Mouse (Mus musculus): ENCODE results near the gene Arf1. TPM values are rescaled to one million over a fixed set of nuclear protein-coding genes. Genes with fewer than 3 reads are reported as not detected.

Arf1 gene
- polyA plus RNA-seq, 1 experiment: 566 TPM

DNA sequence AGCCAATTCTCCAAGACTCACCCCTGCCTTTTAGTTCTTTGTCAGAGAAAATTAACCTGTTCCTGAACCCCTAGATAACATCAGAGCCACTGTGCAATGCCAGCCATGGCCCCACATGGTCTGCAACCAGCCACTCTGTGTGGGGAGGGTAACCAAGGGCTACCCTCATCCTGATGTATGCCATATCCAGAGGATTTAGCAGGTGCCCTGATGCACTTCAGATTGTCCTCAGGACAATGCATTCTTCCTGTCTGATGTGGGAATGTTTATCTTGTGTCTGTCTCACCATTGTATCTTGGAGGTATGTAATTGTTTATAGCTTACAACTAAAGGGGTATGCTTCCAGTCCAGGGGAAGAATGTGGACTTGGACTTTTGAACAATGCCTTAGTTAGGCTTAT, 31.8 kb downstream of the Arf1 start:
- Histone ChIP-seq H3K4me3 (replicated peaks; ENCODE audit: extremely low read depth, low read depth, low read length) (no peak overlapping the region), H3K4me1 (ENCODE audit: control insufficient read depth, insufficient read depth, low read length) (peaks cover 9% of the 10 kb centered on the region; the same call in 1 of the 2 replicates)
- DNase-seq: no peak
- TF ChIP-seq POLR2A (IDR thresholded peaks at IDR 0.05; ENCODE audit: borderline replicate concordance, extremely low read depth, low read depth, low read length): 0 out of 2 replicates have a peak, but pooled peaks have one; percentile 5
- TF ChIP-seq CTCF (IDR thresholded peaks at IDR 0.05; ENCODE audit: insufficient read depth, low read length): no peak

DNA sequence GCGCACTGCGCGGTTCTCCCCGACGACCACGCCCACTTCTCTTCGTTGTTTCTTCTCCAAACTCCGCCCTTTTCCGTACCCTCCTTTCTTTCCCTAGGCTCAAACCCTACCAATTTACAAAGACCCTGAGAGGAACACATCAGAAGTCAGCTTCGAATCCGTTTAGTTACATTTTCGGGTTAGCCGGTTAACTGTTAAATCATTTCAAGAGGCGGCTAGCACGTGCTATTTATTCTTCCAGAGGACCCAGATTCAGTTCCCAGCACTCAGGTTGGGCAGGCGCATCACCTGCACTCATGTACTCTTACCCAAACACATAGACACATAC, 36.0 kb downstream of the Arf1 start, which contains the start of gene Guk1:
Gene Guk1, minus strand, starts transcription at position 154 of the 328 bp plus-strand sequence.
- WGBS: 4% methylated on average over 16 of the region's 16 CpGs
- no peak for DNase-seq
- TF ChIP-seq POLR2A (IDR thresholded peaks at IDR 0.05; ENCODE audit: borderline replicate concordance, extremely low read depth, low read depth, low read length) (no peak), CTCF (IDR thresholded peaks at IDR 0.05; ENCODE audit: insufficient read depth, low read length) (no peak)
- Histone ChIP-seq H3K4me1 (ENCODE audit: control insufficient read depth, insufficient read depth, low read length) (peaks cover 8% of the 10 kb centered on the region), H3K4me3 (replicated peaks; ENCODE audit: extremely low read depth, low read depth, low read length) (peak within 1 kb of the TSS; percentile 87)

DNA sequence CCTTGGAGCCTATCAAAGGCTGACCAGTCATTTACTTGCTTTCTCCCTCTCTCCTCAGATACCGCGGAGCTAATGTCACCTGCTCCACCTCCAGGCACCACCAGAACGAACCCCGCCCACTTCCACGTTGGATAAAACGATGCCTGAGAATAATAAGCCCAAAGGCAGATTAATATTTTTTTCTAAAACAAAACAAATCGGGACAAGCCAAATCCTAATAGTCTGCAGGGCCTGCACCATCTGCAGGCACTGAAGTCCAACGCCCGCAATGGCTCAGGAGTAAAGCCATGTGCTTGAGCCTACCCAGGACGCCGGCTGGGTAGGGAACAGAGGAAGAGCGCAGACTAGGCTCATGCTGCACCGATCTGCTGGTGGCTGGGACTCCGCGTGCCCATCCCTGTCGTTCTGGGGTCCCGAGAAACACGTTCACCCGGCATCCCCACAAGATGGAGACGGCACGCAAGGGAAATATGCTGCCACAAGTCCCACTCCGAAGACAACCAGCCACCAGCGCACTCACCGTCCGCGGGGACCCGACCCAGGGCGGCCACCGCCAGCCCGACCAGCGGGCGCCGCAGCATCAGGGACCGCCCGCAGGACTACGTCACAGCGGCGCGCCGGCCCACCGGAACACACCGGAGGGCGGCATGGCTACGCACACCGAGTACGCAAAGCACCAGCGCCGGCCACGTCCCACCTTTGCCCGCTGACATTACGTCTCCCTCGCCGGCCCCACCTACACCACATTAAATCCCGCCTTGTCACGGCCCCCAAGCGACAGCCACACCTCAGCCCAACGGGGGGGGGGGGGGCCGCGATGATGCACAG, 36.6 kb downstream of the Arf1 start:
- peak overlapping the region; percentile 87 for H3K4me3 ChIP-seq (replicated peaks; ENCODE audit: extremely low read depth, low read depth, low read length)
- under 1% methylated on average over 59 of the region's 59 CpGs for WGBS
- TF ChIP-seq CTCF (IDR thresholded peaks at IDR 0.05; ENCODE audit: insufficient read depth, low read length) (no peak), POLR2A (IDR thresholded peaks at IDR 0.05; ENCODE audit: borderline replicate concordance, extremely low read depth, low read depth, low read length) (peak; percentile 90)
- H3K4me1 ChIP-seq (ENCODE audit: control insufficient read depth, insufficient read depth, low read length): peaks cover 6% of the 10 kb centered on the region
- peak; percentile 89 for DNase-seq

DNA sequence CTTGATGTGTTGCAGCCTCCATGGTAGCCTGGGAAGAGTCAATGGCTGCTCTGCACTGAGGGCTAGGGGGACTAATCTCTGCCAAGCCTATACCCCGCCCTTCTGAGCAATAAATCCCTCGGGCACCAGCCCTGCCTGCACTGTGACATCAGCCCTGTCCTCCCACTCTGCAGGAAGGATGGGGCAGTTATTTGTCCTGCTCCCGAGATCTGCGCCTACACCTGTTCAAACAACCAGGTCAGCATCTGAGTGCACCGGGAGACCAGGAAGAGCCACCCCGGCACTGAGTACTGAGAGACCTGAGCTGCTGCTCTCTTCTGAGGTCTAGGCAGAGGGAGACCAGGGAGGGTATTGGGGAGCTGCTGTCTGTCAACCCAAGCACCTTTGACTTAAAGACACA, 40.4 kb downstream of the Arf1 start:
- Histone ChIP-seq H3K4me1 (ENCODE audit: control insufficient read depth, insufficient read depth, low read length) (peaks cover 7% of the 10 kb centered on the region), H3K4me3 (replicated peaks; ENCODE audit: extremely low read depth, low read depth, low read length) (no peak overlapping the region)
- 62% methylated on average over 6 of the region's 6 CpGs for WGBS
- TF ChIP-seq CTCF (IDR thresholded peaks at IDR 0.05; ENCODE audit: insufficient read depth, low read length): no peak
- no peak for TF ChIP-seq POLR2A (IDR thresholded peaks at IDR 0.05; ENCODE audit: borderline replicate concordance, extremely low read depth, low read depth, low read length)
- DNase-seq: no peak

DNA sequence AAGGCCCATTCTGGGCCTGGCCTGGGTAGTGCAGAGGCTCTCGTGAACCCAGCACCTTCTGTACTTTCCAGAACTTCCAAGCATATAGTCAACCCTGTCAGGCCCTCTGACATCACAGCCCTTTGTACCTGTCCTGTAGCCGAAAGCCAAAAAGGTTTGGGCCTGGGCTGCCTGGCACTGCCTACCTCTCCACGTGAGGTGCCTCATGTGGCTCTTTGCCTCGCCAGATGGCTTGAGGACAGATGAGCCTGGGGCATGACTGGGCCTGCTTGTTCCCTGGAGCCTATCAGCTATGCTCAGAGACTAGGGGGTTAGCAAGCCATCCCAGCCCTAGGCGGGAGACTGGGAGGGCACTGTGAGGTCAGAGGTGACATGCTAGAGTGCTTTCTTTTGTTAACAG, 42.6 kb downstream of the Arf1 start:
- no peak overlapping the region for H3K4me3 ChIP-seq (replicated peaks; ENCODE audit: extremely low read depth, low read depth, low read length)
- TF ChIP-seq POLR2A (IDR thresholded peaks at IDR 0.05; ENCODE audit: borderline replicate concordance, extremely low read depth, low read depth, low read length) (no peak), CTCF (IDR thresholded peaks at IDR 0.05; ENCODE audit: insufficient read depth, low read length) (no peak)
- WGBS: 87% methylated on average over 5 of the region's 5 CpGs
- H3K4me1 ChIP-seq (ENCODE audit: control insufficient read depth, insufficient read depth, low read length): peaks cover 7% of the 10 kb centered on the region
- DNase-seq: no peak

DNA sequence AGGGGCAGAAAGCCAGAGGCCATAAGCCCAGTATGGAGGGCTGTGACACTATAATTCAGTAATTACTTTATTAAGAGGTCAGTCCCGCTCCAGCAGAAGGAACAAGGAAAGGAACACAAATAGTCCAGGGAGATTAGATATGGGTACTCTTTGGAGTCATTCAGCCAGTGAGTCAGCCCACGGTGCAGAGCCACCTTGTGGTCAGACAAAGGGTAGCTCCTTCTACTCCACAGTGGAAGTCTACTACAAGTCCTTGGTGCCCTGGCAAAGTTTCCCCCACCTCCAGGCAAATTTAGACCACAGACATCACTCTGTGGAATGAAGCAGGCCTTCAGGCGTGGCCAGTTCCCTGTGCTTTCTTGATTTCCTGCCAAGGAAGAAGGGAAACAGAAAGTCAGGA, 44.2 kb downstream of the Arf1 start:
- Histone ChIP-seq H3K4me1 (ENCODE audit: control insufficient read depth, insufficient read depth, low read length) (peaks cover 7% of the 10 kb centered on the region), H3K4me3 (replicated peaks; ENCODE audit: extremely low read depth, low read depth, low read length) (no peak overlapping the region)
- no peak for TF ChIP-seq POLR2A (IDR thresholded peaks at IDR 0.05; ENCODE audit: borderline replicate concordance, extremely low read depth, low read depth, low read length)
- peak; percentile 91 for TF ChIP-seq CTCF (IDR thresholded peaks at IDR 0.05; ENCODE audit: insufficient read depth, low read length)
- peak; percentile 45 for DNase-seq
- 13% methylated on average over 3 of the region's 3 CpGs for WGBS

DNA sequence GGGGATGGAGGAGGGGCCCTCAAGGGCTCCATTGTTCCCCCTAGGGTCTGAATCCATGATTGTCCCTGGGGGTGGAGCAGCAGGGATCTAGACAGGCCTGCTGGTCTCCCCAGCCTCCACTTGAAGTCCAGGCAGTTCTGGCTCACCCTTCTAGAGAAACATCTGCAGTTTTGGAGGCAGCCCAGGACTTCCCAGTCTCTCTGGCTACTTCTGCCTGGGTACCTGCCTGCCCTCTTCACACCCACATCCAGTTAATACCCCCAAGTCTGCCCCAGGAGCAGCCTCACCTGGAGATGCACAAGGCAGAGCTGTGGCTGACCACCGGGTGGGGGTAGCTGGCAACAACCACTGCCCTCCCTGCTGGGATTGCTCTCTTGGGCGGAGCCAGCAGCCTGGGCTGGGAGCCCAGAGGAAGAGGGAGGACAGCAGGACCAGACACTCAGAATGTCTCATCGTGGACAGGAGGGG, 45.2 kb downstream of the Arf1 start, which contains the start of gene Gjc2:
Gene Gjc2, minus strand, starts transcription at position 350 of the 468 bp plus-strand sequence.
- no peak within 1 kb of the TSS for H3K4me3 ChIP-seq (replicated peaks; ENCODE audit: extremely low read depth, low read depth, low read length)

DNA sequence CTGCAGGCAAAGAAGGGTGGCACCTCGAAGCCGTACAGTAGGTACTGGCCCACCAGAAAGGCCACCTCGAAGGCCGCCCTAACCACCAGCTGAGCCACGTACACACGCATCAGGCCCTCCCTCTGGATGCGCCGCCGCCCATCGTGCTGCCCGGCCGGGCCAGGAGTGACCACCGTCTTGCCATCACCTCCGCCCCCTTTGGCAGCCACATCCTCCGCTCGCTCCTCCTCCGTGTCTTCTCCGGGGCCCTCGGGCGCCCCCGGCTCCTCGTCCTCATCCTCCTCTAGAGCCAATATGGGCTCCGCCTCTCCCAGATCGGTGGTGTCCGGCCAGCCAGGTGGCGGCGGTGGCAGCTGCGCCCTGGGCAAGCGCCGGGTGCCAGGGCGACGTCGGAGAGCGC, 51.1 kb downstream of the Arf1 start:
- Histone ChIP-seq H3K4me1 (ENCODE audit: control insufficient read depth, insufficient read depth, low read length) (no peaks in the 10 kb centered on the region), H3K4me3 (replicated peaks; ENCODE audit: extremely low read depth, low read depth, low read length) (no peak overlapping the region)
- 14% methylated on average over 34 of the region's 34 CpGs for WGBS
- TF ChIP-seq CTCF (IDR thresholded peaks at IDR 0.05; ENCODE audit: insufficient read depth, low read length): no peak
- TF ChIP-seq POLR2A (IDR thresholded peaks at IDR 0.05; ENCODE audit: borderline replicate concordance, extremely low read depth, low read depth, low read length): no peak
- DNase-seq: no peak

More for the DNA sequence above, 45.2 kb downstream of the Arf1 start, which contains the start of gene Gjc2:
- TF ChIP-seq CTCF (IDR thresholded peaks at IDR 0.05; ENCODE audit: insufficient read depth, low read length): no peak
- TF ChIP-seq POLR2A (IDR thresholded peaks at IDR 0.05; ENCODE audit: borderline replicate concordance, extremely low read depth, low read depth, low read length): no peak
- peaks cover 7% of the 10 kb centered on the region for H3K4me1 ChIP-seq (ENCODE audit: control insufficient read depth, insufficient read depth, low read length)
- WGBS: 21% methylated on average over 3 of the region's 3 CpGs
- peak; percentile 28 for DNase-seq

DNA sequence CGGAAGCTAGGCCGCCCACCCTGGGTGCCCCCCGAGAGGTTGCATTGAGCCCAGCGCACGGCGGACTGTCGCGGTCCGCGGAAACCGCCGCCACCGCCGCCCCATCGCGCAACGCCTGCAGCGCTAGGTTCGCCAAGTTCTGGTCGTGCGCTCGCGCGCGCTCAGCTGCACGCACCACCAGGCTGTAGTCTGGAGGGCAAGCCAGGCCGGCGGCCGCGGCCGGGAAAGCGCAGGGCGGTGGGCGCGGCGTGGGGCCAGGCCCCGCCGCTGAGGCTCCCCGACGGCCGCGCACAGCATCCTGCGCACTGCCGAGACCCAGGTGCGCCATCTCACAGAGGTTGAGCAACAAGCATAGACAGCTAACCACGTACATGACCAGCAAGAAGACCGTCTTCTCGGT, 51.6 kb downstream of the Arf1 start:
- no peak overlapping the region for H3K4me3 ChIP-seq (replicated peaks; ENCODE audit: extremely low read depth, low read depth, low read length)
- no peaks in the 10 kb centered on the region for H3K4me1 ChIP-seq (ENCODE audit: control insufficient read depth, insufficient read depth, low read length)
- 5% methylated on average over 48 of the region's 48 CpGs for WGBS
- no peak for DNase-seq
- TF ChIP-seq CTCF (IDR thresholded peaks at IDR 0.05; ENCODE audit: insufficient read depth, low read length) (no peak), POLR2A (IDR thresholded peaks at IDR 0.05; ENCODE audit: borderline replicate concordance, extremely low read depth, low read depth, low read length) (no peak)

Data from lung, adult 2 months (tissue).